Mouse (Mus musculus): Measurements from ENCODE around the gene Whamm.

DNA sequence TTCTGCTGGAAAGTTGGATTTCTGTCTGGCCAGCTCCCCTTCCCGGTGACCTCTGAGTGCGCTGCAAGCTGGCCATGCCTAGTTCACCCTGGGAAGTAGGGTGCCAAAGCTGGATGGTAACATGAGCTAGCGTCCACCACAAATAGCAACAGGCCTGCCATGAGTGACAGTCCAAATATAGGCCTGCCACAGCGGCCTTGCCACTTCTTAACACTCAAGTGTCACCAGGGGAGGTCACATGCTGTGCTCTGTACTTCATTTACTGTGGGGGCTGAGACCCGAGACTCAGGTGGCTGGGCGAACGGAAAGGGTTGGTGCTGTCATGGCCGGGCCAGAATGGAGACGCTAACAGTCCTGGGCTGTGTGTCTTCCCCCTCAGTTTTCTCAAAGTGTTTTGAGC is 4.2 kb upstream of the Whamm start, which contains the start of gene Fsd2:
- no peak for TF ChIP-seq POU5F1 (IDR thresholded peaks at IDR 0.05; ENCODE audit: borderline replicate concordance, low read length)
- TF ChIP-seq CTCF (conservative IDR thresholded peaks at IDR 0.05; ENCODE audit: low read length) = no peak
